Mouse (Mus musculus) stomach, postnatal 0 days (tissue): ENCODE data around the gene Nudt7. TPM values are rescaled to one million over a fixed set of nuclear protein-coding genes. Genes with fewer than 3 reads are reported as not detected.

Experiments used
- ATAC-seq: fragments of 200-750 bp; cut with Nextera tagmentation; 2 replicates; pipeline ENCODE4 v1.8.0; 2017; ENCODE audit not compliant: low FRiP score, low TSS enrichment
- DNase-seq: peaks from one replicate; pipeline ENCODE4 v3.0.0-alpha.2; 2016; ENCODE audit warnings: low spot score
- H3K27ac ChIP-seq: fragments of 300-500 bp; sonication (generic); replicated peaks from 2 replicates; pipeline ENCODE4 v1.5.1; 2014; ENCODE audit warnings: mild to moderate bottlenecking, control low read depth
- H3K27me3 ChIP-seq: fragments of 300-500 bp; sonication (generic); 2 replicates; pipeline ENCODE4 v1.6.1; 2014; ENCODE audit warnings: low read length; ENCODE audit not compliant: control insufficient read depth, insufficient read depth
- H3K36me3 ChIP-seq: fragments of 300-500 bp; sonication (generic); 2 replicates; pipeline ENCODE4 v1.6.1; 2014; ENCODE audit warnings: low read length, mixed read lengths; ENCODE audit not compliant: control insufficient read depth, insufficient read depth
- H3K4me1 ChIP-seq: fragments of 300-500 bp; sonication (generic); replicated peaks from 2 replicates; pipeline ENCODE4 v1.6.1; 2014; ENCODE audit warnings: antibody characterized with exemption; ENCODE audit not compliant: control insufficient read depth, insufficient read depth
- H3K4me2 ChIP-seq: fragments of 300-500 bp; sonication (generic); replicated peaks from 2 replicates; pipeline ENCODE4 v1.6.1; 2014; ENCODE audit warnings: low read depth, mild to moderate bottlenecking, control low read depth, moderate library complexity
- H3K4me3 ChIP-seq: fragments of 300-500 bp; sonication (generic); 2 replicates; pipeline ENCODE4 v1.5.1; 2014; ENCODE audit warnings: low read depth, low read length, control low read depth
- H3K9ac ChIP-seq: fragments of 300-500 bp; sonication (generic); 2 replicates; pipeline ENCODE4 v1.6.1; 2014; ENCODE audit warnings: mild to moderate bottlenecking, low read length, control low read depth, mixed read lengths
- H3K9me3 ChIP-seq: fragments of 300-500 bp; sonication (generic); 2 replicates; pipeline ENCODE4 v1.6.1; 2016; ENCODE audit warnings: low read length; ENCODE audit not compliant: control insufficient read depth
- CTCF ChIP-seq: IDR thresholded peaks from 2 replicates; pipeline ENCODE4 v1.5.1; 2016; ENCODE audit warnings: antibody characterized with exemption, low read depth, mild to moderate bottlenecking, moderate library complexity
- EP300 ChIP-seq: optimal IDR thresholded peaks from 2 replicates; pipeline ENCODE3; 2016; ENCODE audit warnings: antibody characterized with exemption
- WGBS: fragments of 180-500 bp; shearing (Covaris S2); extraction: QIAGEN DNeasy Blood & Tissue Kit; methylation state at CpG from one replicate; pipeline ENCODE4 v1.1.7; 2014; 5-methylcytosine and 5-hydroxymethylcytosine counted together
- polyA plus RNA-seq: library from polyadenylated mRNA; unstranded; fragments of >200 nt; fragmentation: Nextera tagmentation; extraction: Ambion mirVana; gene quantifications from 2 replicates; pipeline ENCODE4 v1.2.1, GENCODE M21; 2015

Gene Nudt7
- polyA plus RNA-seq = 19.9 and 20.4 TPM in 2 replicates

DNA sequence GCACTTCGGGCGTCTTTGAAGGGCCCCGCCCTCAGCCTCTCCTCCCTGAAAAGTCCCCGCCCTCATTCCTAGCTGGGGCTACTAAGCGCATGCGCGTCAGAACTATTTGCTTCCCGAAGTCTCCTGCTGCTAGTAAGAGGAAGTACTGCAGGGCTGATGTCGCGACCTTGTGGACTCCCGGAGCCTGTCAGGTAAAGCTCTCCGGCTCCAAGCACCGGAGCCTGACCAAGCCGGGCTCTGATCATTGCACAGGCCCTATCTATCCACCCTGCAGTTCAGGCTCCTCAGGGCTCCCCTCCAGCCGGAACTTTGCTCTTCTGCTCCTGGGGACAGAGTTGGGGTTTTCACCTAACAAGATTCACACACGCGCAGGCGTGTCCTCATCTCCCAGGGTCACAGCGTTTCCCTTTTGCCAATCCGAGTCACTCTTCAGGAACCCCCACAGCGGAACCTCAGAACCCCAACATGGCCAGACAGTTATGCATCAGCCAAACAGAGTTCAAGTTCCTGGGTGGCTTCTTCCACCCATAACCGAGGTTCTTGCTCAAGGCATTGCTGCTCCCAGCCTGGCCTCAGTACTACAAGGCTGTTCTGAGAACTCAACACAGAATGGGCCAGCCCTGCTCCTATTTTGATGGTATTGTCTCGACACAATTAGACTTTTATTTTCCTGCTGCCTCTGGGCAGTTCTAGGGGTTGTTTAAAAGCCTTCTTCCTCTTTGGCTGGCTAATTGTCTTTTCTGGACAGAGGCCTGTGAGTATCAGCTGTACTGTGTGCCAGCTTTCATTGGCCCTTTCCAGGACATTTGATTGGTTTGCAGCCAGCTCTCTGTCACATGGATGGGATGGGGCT is at the start of gene Nudt7:
TSS of gene Nudt7 (plus strand) at position 48 of the 853 bp plus-strand sequence.
- peak within 1 kb of the TSS; percentile 87 for H3K27ac ChIP-seq
- DNase-seq = peak; percentile 95
- under 1% methylated on average over 23 of the region's 23 CpGs for WGBS
- peak within 1 kb of the TSS; percentile 72 for H3K9ac ChIP-seq
- H3K27me3 ChIP-seq = no peaks in the 10 kb centered on the region
- peak within 1 kb of the TSS; percentile 76 for H3K4me2 ChIP-seq
- ATAC-seq = peak; percentile 97
- TF ChIP-seq CTCF (peak; percentile 30; the same call in 1 of the 2 replicates), EP300 (no peak)
- no peaks in the 10 kb centered on the region for H3K9me3 ChIP-seq
- 0 out of 2 replicates have a peak, but pooled peaks cover 2% of the 10 kb centered on the region for H3K4me1 ChIP-seq
- H3K4me3 ChIP-seq = peak within 1 kb of the TSS; percentile 53
- H3K36me3 ChIP-seq = no peaks in the 10 kb centered on the region; the same call in 1 of the 2 replicates

DNA sequence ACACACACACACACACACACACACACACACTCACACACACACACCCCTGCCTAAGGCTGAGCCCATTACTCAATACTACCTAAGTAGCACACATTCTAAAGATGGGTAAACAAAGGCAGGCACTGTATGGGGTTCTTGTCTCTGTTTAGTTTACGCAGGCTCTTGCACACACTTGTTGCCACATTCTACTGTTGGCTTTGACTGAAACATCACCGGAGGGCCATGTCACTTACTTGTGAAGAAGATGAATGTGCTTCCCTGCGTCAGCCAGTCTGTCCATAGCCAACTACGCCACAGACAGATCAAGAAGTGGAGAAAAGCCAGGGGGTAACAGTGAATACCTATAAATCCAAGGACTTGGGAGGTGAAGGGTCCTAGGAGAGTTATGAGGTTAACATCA is 45.4 kb upstream of the Nudt7 start:
- Histone ChIP-seq H3K9me3 (no peaks in the 10 kb centered on the region), H3K27ac (no peak overlapping the region), H3K4me2 (no peak overlapping the region), H3K27me3 (no peaks in the 10 kb centered on the region), H3K9ac (no peak overlapping the region), H3K4me1 (no peaks in the 10 kb centered on the region), H3K36me3 (no peaks in the 10 kb centered on the region), H3K4me3 (no peak overlapping the region)
- DNase-seq (no peak), ATAC-seq (no peak)
- no peak for TF ChIP-seq EP300
- TF ChIP-seq CTCF = no peak
- WGBS = 74% methylated on average over 4 of the region's 4 CpGs

DNA sequence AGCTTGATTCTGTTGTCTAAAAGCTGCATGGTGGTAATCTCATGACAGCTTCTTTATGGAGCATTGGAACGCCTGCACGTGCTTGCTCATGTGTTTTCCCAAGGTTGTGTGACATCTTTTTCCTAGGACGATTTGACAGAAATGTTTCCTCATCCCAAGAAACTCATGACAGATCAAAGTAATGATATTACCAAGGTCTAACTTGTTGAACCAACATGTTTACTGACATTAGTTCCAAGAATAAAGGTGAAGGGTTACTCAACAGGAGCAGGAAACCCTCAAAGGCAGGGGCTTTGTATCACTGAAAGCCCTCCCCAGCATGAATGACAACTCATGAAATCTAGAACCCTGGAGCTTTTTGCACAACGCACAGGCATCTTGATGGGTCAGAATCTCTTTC is 42.6 kb upstream of the Nudt7 start:
- Histone ChIP-seq H3K27me3 (no peaks in the 10 kb centered on the region), H3K36me3 (no peaks in the 10 kb centered on the region), H3K27ac (no peak overlapping the region), H3K4me2 (no peak overlapping the region), H3K4me1 (no peaks in the 10 kb centered on the region), H3K9ac (no peak overlapping the region), H3K9me3 (no peaks in the 10 kb centered on the region), H3K4me3 (no peak overlapping the region)
- no peak for DNase-seq
- TF ChIP-seq CTCF = no peak
- no peak for TF ChIP-seq EP300
- no peak for ATAC-seq
- 82% methylated on average over 4 of the region's 4 CpGs for WGBS

DNA sequence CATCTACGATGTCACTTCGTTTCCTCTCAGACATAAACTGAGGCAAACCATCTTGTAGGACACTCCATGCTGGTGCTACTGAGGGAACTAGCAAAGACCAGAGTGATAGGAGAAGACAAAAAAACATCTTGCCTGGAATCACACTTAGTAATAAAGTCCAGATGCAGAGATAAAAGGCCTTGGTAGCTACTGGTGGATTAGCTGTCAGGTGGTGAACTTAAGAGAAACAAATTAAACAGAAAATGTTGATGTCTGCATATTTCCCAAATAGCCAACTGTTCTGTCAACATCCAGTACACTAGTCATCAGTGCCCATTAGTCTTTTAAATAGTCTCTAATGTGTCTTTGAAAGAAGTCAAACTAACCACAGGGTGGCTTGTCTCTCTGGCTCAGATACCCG is 40.0 kb upstream of the Nudt7 start:
- 90% methylated on average over 3 of the region's 3 CpGs for WGBS
- H3K27me3 ChIP-seq = no peaks in the 10 kb centered on the region

DNA sequence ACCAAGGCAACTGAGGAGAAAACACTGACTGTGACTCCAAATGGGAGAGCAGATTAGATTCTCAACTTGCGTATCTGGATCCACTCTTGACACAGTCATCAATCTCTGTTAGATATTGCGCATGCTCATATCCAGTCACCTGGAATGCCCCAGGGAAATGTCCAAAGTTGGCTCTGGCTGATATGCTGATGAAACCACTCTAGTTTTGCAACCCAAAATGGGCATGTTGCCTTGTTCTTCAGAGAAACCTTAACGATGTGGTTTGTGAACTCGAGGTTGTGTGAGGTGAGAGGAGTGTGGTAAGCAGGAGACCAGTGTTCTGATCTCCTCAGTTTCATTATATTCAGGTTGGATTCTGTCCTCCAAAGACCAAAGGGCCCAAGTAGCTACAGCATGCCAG is 38.8 kb upstream of the Nudt7 start:
- Histone ChIP-seq H3K27ac (no peak overlapping the region), H3K4me2 (no peak overlapping the region), H3K9me3 (no peaks in the 10 kb centered on the region), H3K27me3 (no peaks in the 10 kb centered on the region), H3K36me3 (no peaks in the 10 kb centered on the region), H3K4me1 (no peaks in the 10 kb centered on the region), H3K4me3 (no peak overlapping the region), H3K9ac (no peak overlapping the region)
- no peak for ATAC-seq
- no peak for DNase-seq
- 79% methylated on average over 4 of the region's 4 CpGs for WGBS
- TF ChIP-seq CTCF (no peak), EP300 (no peak)

More for the DNA sequence above, 40.0 kb upstream of the Nudt7 start:
- DNase-seq (no peak), ATAC-seq (no peak)
- Histone ChIP-seq H3K4me2 (no peak overlapping the region), H3K4me1 (no peaks in the 10 kb centered on the region), H3K9me3 (no peaks in the 10 kb centered on the region), H3K9ac (no peak overlapping the region), H3K4me3 (no peak overlapping the region), H3K36me3 (no peaks in the 10 kb centered on the region), H3K27ac (no peak overlapping the region)
- TF ChIP-seq CTCF (no peak), EP300 (no peak)

DNA sequence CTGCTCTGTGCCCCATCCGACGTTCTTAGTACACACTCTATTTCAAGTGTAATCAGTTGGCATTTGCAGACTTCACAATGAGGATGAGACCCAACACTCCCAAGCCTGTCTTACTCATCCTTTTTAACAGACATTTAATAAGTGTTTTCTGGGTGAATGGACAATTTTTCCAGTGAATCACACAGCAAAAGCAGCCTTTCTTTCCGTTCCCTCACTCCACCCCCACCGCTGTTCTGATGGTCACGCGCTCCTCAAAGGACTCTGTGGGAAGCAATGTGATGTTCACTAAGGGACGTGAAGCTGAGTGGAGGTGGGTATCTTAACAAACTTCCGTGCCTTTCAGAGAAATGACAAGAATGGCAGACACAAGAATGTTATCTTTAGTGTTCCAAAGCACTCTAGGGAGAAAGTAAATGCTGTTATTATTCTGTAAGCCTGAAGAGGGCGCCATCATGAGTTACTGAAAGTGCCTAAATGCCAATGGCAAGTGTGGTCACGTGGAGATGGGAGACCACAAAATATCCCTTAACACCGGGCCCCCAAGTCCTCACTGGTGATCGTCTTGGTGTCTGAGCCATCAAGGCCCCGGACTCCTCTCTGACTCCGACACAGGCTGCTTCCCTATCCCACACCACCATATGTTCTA is 32.7 kb upstream of the Nudt7 start:
- no peak overlapping the region for H3K4me3 ChIP-seq
- WGBS = 81% methylated on average over 14 of the region's 14 CpGs
- no peak for TF ChIP-seq EP300
- TF ChIP-seq CTCF = no peak
- H3K27ac ChIP-seq = no peak overlapping the region
- DNase-seq (no peak), ATAC-seq (no peak)
- no peaks in the 10 kb centered on the region for H3K4me1 ChIP-seq
- H3K9me3 ChIP-seq = no peaks in the 10 kb centered on the region
- H3K27me3 ChIP-seq = no peaks in the 10 kb centered on the region
- H3K9ac ChIP-seq = no peak overlapping the region
- no peak overlapping the region for H3K4me2 ChIP-seq
- H3K36me3 ChIP-seq = no peaks in the 10 kb centered on the region
